Mouse (Mus musculus) liver, embryonic 12.5 days (tissue): ENCODE results near the gene Ptprq. TPM values are rescaled to one million over a fixed set of nuclear protein-coding genes. Genes with fewer than 3 reads are reported as not detected.

ENCODE experiments used
- ATAC-seq: fragments of 200-750 bp; cut with Nextera tagmentation; 2 replicates; pipeline ENCODE4 v1.8.0; 2017; ENCODE audit warnings: moderate number of reproducible peaks, mild to moderate bottlenecking, moderate library complexity
- H3K27ac ChIP-seq: fragments of 300-500 bp; sonication (generic); 2 replicates; pipeline ENCODE4 v1.5.1; 2016; ENCODE audit warnings: mild to moderate bottlenecking
- H3K27me3 ChIP-seq: fragments of 300-500 bp; sonication (generic); replicated peaks from 2 replicates; pipeline ENCODE4 v1.6.1; 2016; ENCODE audit warnings: mild to moderate bottlenecking, moderate library complexity
- H3K36me3 ChIP-seq: fragments of 300-500 bp; sonication (generic); 2 replicates; pipeline ENCODE4 v1.6.1; 2016; ENCODE audit warnings: mild to moderate bottlenecking, moderate library complexity
- H3K4me1 ChIP-seq: fragments of 300-500 bp; sonication (generic); 2 replicates; pipeline ENCODE4 v1.6.1; 2016
- H3K4me2 ChIP-seq: fragments of 300-500 bp; sonication (generic); 2 replicates; pipeline ENCODE4 v1.6.1; 2016; ENCODE audit warnings: mild to moderate bottlenecking, moderate library complexity
- H3K4me3 ChIP-seq: fragments of 300-500 bp; sonication (generic); 2 replicates; pipeline ENCODE4 v1.5.1; 2016; ENCODE audit warnings: mild to moderate bottlenecking, moderate library complexity
- H3K9ac ChIP-seq: fragments of 300-500 bp; sonication (generic); 2 replicates; pipeline ENCODE4 v1.6.1; 2016; ENCODE audit warnings: mild to moderate bottlenecking, moderate library complexity
- H3K9me3 ChIP-seq: fragments of 300-500 bp; sonication (generic); replicated peaks from 2 replicates; pipeline ENCODE4 v1.6.1; 2016; ENCODE audit warnings: mild to moderate bottlenecking, moderate library complexity
- WGBS: fragments of 180-500 bp; shearing (Covaris S2); methylation state at CpG from one replicate; pipeline ENCODE4 v1.1.7; 2016; ENCODE audit not compliant: insufficient replicate concordance; 5-methylcytosine and 5-hydroxymethylcytosine counted together
- microRNA-seq: library from miRNA; unstranded; fragments of <30 nt; microRNA quantifications from one replicate; pipeline ENCODE4, GENCODE M21; 2017
- polyA plus RNA-seq: library from polyadenylated mRNA; unstranded; fragments of >200 nt; fragmentation: Nextera tagmentation; extraction: Ambion mirVana; gene quantifications from 2 replicates; pipeline ENCODE4 v1.2.1, GENCODE M21; 2016

Ptprq gene
- polyA plus RNA-seq, 1 experiment from 2014 or later = 0.02 TPM

GRCm38 (mm10) chr10:107473497-107473896 lies 246.4 kb downstream of the Ptprq start:
- ATAC-seq = no peak

GRCm38 (mm10) chr10:107471712-107472111 lies 248.1 kb downstream of the Ptprq start:
- Histone ChIP-seq H3K9ac (no peak overlapping the region), H3K27me3 (no peaks in the 10 kb centered on the region), H3K36me3 (no peaks in the 10 kb centered on the region), H3K4me3 (no peak overlapping the region), H3K4me2 (no peak overlapping the region), H3K9me3 (no peaks in the 10 kb centered on the region), H3K27ac (no peak overlapping the region), H3K4me1 (no peaks in the 10 kb centered on the region)
- WGBS = 70% methylated on average over 5 of the region's 5 CpGs
- no peak for ATAC-seq

More at GRCm38 (mm10) chr10:107473497-107473896, 246.4 kb downstream of the Ptprq start:
- Histone ChIP-seq H3K36me3 (no peaks in the 10 kb centered on the region), H3K9me3 (no peaks in the 10 kb centered on the region), H3K4me2 (no peak overlapping the region), H3K4me3 (no peak overlapping the region), H3K27me3 (no peaks in the 10 kb centered on the region), H3K4me1 (no peaks in the 10 kb centered on the region), H3K27ac (no peak overlapping the region), H3K9ac (no peak overlapping the region)
- WGBS = 35% methylated on average over 2 of the region's 2 CpGs

GRCm38 (mm10) chr10:107467819-107468218 lies 252.0 kb downstream of the Ptprq start:
- H3K4me2 ChIP-seq = no peak overlapping the region
- ATAC-seq = no peak
- WGBS = 68% methylated on average over 7 of the region's 7 CpGs

More at GRCm38 (mm10) chr10:107467819-107468218, 252.0 kb downstream of the Ptprq start:
- Histone ChIP-seq H3K9ac (no peak overlapping the region), H3K36me3 (no peaks in the 10 kb centered on the region), H3K27me3 (no peaks in the 10 kb centered on the region), H3K4me3 (no peak overlapping the region), H3K27ac (no peak overlapping the region), H3K4me1 (no peaks in the 10 kb centered on the region), H3K9me3 (no peaks in the 10 kb centered on the region)

Small RNA genes within 50 kb of the gene (microRNA-seq; reads per million reads assigned to microRNA genes)
- not detected for gene Gm44403

Other genes starting within 250 kb of the Ptprq start
- 0.10 and 0.51 TPM in 2 replicates for gene Myf5, start 233.9 kb downstream of the Ptprq start, polyA plus RNA-seq
- gene Myf6, start 225.3 kb downstream of the Ptprq start, polyA plus RNA-seq = not detected in 2 replicates
- gene Otogl, start 192.1 kb upstream of the Ptprq start, polyA plus RNA-seq = 0.01 and 0.02 TPM in 2 replicates